Mouse (Mus musculus) CD4-positive helper T cell, adult 2 months (primary cell): ENCODE measurements around the gene Ssh2.

Experiments
- DNase-seq: peaks from one replicate; pipeline ENCODE4 v3.0.0-alpha.2; 2012; ENCODE audit warnings: low read depth, missing footprints, low spot score

The Ssh2 gene

DNA sequence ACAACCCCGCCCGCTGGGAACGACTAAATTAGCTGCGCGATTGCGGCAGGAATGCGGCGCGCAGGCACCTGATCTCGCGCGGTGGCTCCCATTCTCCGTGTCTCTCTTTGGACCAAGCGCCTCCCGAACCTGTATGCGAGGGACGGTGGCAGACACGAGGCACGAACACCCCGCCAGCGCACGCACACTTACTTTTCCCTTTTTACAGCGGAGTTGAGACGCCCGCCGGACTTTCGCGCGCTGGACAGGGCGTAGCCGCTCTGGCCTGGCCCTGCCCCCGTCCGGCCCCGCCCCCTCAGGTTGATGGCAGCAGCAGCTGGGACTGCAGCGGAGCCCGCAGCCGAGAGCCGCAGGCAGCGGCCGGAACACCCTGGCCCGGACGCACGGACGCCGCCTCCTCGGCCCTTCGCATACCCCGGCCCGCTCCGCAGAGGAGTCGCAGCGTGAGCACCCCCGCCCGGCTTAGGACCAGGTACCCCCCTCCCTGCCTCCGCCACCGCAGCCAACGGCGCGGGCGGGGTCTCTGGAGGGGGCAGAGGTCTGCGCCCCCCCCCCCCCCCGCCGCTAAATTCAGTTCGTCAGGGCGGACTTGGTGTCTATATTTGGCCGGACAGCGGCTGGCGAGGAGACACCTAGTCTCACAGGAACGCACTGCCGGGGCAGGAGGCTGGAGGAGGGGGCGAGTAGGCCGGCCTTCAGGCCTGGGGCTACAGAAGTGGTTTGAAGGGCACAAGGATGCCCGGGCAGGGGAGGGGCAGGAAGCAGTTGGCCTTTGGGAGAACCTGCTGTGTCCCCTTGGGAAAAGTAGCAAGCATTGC is 246.4 kb downstream of the Ssh2 start, which contains the start of gene Coro6:
Gene Coro6 (plus strand): TSS at position 129 of the 818 bp plus-strand sequence.
- DNase-seq = peak; percentile 44

DNA sequence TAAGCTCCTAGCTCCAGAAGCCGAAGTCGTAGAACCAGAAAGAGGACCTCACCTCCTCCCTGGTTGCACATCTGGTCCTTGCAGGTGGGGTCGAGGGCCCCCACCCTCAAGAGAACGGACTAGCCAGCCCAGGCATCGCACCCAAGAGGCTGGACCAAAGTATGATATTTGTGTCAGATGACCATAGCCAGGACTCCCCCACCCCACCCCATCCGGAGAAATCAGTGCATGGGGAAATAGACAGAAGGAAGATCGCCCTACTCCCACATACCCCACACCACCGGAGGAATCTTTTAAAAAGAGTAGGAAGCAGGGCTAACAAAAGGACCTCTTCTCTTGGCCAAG is 247.0 kb downstream of the Ssh2 start:
- DNase-seq = no peak

DNA sequence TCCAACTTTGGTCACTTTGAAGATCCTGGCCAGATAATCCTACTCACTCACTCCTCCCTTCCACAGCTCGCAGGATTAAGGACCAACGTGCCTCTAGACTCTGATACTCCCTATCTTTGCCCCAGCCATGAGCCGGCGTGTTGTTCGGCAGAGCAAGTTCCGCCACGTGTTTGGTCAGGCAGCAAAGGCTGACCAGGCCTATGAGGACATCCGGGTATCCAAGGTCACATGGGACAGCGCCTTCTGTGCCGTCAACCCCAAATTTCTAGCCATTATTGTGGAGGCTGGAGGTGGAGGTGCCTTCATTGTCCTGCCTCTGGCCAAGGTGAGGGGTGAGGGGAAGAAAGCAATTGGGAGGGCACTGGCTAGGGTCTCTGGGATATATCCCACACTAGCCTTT is 247.7 kb downstream of the Ssh2 start:
- no peak for DNase-seq

DNA sequence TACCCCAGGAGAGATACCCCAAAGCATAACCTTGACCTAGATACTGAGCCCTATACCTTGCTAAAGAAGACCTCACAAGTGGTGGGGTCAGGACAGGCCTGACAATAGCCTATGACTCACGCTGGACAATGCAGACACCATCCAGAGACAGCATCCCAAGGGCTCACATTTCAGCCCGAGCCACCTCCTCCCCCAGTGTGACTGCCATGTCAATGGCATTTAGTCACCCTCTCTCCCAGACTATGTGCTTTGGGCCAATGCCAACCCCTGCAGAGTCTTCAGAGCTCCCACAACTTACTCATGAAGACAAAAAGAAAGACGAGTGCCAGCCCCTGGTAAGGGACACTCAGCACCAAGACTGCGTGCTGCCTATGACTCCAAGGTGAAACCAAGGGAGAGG is 248.6 kb downstream of the Ssh2 start:
- DNase-seq = no peak

DNA sequence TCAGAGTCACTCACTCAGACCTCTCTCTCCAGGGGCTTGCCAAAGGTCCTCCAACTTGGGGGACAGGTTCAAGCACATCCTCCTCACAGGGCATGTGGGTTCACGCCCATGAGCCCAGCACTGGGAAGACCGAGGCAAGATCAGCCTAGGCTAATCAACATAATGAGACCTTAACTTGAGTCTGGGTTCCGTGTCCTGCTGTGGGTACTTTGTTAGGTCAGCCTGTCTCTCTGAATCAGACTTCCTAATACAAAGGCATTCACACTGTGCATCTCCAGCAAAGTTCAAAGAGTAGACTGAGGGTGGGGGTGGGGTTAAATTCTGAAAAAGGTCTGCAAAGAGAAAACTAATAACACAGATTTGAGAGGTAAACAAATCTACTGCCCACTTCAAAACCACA is 249.0 kb downstream of the Ssh2 start:
- DNase-seq = no peak

DNA sequence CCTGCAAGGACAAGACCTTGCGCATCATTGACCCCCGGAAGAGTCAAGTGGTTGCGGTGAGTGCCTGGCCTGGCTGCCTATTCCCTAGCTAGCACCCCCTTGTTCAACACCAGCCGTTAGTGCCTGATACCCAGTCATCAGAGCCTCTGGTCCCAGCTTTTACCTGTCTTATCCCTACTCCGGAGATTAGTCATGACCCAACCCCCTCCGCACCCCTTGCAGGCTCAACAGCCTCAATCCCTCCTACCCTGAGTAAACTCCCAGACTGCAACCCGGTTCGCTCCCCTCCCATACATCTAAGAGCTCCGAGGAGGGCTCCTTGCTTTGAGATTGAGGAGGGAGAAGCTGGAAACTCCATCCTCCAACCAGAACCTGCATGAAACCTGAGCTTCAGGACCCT is 250.5 kb downstream of the Ssh2 start:
- DNase-seq = no peak

DNA sequence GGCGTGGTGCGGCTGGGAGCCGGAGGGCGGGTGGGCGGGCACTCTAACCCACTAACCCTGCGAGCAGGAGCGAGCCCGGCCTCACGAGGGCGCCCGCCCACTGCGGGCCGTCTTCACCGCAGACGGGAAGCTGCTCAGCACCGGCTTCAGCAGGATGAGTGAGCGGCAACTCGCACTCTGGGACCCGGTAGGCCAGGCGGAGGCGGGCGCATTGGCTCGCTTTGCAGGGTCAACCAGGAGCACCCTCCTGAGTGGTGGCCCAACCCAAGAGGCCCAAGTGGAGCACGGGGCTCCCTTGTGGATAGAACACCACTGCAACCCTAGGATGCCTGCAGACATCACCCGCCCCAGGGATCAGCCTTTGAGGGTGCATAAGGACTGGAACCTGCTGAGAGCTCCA is 251.1 kb downstream of the Ssh2 start:
- DNase-seq = peak; percentile 88

DNA sequence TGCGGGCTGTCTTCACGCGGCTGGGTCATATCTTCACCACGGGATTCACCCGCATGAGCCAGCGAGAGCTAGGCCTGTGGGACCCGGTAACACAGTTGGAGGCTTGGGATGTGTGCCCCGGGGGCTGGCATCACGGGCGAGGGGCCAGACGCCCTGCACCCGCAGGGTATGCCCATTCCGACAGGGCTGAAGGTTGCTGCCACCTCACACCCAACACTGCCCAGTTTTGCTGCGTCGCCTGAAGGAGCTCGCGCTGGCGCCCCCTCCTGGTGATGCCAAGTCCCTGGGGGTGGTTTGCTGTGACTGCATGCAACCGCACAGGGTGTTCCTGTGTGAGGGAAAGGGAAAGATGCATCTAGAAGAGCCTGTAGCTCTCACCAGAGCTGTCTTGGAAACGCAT is 251.7 kb downstream of the Ssh2 start:
- DNase-seq = peak; percentile 85

DNA sequence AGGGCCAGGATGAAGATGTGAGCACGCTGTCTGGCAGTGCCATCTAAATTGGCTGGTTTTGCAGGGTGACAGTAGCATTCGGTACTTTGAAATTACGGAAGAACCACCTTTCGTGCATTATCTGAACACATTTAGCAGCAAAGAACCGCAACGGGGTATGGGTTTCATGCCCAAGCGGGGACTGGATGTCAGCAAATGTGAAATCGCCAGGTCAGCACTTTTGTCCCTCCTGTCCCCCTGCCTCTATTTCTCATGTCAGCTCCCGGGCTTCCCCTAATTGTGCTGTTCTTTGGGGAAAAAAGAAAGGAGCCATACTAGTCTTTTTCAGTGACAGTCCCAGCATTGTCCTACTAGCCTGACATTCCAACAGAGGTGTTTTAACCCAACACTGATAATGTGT is 252.3 kb downstream of the Ssh2 start:
- no peak for DNase-seq

DNA sequence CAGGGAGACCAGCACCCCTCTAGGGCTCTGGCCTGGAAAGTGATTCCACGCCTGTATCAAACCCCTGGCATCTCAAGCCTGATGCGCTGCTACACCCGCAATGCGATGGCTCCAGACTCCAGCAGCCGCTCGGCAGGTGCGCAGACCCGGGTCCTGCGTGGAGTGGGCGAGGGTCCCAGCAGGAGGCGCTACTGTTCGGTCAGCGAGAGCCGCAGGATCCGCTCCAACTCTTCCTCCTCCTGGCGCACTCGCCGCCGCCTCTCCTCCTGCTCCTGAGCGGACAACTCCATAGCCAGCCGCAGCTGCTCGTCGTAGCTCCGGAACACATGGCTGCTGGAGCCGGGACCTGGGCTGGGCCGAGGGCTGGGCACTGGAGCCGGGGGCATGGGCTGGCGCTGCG is 255.3 kb downstream of the Ssh2 start:
- no peak for DNase-seq

DNA sequence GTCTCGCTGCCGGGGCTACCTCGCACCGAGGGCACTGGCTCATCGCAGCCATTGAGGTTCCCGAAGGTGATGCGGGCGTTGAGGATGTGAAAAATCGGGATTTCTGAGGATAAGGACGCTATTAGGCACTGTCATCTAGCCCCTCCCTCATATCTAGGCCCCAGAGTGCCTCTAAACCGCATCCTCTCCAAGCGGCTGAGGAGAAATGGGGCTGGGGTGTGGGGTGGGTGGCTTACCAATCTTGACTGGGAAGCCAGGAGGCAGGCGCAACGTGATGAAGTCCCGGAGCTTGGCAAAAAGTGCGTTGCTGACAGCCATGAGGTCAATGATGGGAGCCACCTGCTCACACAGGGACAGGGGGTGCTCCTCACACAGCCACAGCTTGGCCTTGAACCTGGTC is 256.7 kb downstream of the Ssh2 start:
- no peak for DNase-seq

DNA sequence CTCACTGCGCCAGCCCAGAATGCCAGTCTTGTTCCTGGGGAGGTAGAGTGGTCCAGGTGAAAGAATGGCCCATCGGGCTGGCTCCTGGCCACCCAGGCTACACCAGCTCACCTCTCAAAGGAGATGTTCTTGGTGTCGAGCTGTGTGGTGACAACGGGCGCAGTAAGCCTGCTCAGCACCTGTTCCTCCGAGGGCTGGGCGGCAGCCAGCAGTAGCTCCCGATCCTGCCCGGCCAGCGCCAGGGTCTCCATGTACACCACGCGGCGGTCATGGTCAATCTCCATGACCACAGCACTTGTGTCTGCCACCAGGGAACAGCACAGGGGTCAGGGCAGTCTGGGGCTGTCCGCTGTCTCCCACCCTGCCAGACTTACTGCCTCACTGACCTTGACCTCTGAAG is 260.1 kb downstream of the Ssh2 start:
- DNase-seq = no peak

DNA sequence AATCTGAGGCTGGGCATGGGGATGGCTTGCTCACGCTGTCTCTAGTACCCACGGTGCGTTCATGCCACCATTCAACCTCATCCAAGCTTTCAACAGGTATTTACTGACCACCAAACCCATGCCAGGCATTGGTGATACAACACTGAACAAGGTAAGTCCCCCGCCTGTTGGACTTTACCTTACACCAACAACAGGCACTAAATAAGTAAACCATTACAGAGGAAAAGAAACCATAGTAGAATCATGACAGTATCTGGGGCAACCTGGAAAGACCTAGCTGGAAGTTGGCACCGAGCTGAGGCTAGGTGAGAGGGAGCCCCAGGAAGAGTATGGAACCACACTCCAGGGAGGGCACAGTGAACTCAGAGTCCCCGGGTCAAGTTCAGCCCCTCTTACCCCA is 260.8 kb downstream of the Ssh2 start:
- no peak for DNase-seq

DNA sequence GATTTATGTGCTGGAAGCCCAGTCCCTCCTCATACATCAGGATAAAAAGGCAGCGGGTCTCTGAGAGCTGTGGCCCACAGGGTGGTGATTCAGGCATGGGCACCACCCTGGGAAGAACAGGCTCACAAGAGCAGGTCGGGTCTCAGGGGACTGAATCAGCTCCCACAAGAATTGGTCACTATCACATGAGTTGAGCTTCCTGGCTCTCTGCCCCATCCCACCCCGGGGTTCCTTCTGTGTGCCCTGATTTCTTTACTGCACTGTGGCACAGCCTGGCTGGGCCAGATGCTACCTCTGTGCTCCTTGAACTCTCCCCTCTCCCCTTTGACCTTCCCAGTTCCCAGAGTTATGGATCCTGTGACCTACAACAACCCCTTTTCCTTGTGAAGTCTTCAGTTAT is 267.0 kb downstream of the Ssh2 start:
- DNase-seq = no peak

DNA sequence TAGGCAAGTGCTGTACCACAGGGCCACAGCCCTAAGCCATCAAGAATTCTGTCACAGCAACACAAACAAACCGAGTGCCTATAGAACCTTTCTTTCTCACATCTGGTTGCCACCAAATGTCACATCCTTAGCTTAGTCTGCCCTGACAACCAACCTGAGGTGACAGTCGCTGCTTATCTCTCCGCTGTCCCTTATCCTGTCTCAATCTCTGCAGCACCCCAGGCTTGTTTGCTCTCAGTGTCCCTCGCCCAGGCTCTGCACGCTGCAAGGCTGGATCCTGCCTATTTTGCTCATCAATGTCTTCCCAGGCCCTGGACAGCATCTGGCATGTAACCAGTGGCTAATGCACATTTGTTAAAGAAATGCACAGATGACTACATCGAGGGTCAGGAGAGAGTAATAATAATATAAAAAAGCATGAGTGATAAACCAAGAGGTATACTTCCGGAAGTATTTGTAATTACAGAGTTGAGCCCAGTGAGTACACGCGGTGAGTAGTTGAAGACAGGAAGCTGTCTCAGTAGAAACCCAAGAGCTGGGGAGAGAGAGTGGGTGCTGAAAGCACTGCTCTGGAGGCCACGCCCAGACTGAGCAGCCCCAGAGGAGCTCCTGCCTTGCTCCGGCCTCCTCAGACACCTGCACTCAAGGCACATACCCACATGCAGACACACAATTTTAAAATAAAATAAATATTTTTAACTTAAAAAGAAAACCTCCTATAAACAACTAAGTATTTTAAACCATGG is 267.6 kb downstream of the Ssh2 start:
- peak; percentile 85 for DNase-seq

DNA sequence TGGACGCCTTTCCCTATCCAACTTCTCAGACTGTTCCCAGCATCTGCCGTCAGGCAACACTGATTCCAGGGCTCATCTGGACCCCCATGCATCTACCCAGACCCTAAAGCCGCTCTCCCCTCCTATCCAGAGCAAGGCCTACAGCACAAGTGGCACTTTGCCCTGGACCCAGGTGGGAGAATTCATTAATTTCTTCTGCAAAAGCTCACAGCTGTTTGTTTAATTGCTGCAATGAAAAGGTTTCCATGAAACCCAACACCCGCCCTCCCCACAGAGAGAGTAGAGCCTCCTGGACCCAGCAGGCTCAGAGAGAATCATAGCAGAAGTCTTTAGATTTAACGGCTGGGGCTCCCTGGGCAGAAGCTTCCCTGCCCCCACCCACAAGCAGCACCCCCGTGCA is 269.1 kb downstream of the Ssh2 start:
- DNase-seq = no peak

DNA sequence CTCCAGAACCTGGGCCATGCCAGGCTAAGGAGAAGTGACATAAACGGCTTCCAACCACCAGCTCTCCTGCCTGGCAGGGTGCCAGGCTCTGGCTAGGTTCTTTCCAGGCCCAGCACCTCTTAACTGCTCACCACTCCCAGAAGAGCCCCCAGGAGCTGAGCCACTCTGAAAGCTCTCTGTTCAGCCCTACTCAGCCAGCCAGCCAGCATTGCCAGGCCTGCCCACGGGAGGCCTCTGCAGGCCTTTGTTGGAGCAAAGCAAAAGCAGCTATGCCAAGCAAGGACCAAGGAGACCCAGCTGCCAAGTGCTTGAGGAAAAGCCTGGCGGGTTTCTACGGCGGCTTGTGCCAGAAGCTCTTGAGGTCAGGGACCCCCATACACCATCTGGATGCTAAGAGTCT is 270.7 kb downstream of the Ssh2 start:
- DNase-seq = no peak

DNA sequence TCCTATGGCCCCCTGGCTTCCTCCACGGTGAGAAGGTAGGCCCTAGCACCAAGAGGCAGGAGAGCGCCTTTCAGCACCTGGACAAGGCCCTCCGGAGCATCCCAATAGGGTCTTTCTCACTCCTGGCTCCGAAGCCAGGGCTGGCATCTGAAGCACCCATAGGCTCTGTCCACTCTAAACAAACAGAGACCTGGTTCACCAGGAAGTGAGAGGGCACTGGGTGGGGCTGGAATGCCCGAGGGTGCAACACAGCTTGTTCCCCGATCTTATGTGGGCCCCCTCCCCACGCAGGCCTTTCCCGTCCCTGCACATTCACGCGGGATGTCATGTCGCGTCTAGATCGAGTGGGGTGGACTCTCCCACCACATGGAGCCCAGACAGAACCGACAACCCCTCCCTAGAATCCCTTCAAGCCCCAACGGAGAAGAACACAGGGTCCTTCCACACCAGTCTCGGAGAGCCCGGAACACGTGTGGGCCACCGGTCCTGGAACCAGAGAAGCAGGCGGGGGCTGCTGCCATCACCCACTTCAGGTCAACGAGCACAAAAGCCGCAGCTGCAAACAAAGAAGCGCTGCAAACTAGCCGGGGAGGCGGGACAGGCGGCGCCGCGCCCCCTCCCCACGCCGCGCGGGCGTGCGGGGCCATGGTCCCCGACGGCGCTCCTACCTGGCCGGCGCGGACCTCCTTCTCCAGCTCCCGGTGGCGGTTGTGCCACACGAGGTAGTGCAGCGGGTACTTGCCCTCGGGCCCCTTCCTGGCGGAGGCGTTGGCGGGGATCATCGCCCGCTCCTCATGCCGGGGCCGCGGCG is 272.9 kb downstream of the Ssh2 start:
- peak; percentile 36 for DNase-seq

DNA sequence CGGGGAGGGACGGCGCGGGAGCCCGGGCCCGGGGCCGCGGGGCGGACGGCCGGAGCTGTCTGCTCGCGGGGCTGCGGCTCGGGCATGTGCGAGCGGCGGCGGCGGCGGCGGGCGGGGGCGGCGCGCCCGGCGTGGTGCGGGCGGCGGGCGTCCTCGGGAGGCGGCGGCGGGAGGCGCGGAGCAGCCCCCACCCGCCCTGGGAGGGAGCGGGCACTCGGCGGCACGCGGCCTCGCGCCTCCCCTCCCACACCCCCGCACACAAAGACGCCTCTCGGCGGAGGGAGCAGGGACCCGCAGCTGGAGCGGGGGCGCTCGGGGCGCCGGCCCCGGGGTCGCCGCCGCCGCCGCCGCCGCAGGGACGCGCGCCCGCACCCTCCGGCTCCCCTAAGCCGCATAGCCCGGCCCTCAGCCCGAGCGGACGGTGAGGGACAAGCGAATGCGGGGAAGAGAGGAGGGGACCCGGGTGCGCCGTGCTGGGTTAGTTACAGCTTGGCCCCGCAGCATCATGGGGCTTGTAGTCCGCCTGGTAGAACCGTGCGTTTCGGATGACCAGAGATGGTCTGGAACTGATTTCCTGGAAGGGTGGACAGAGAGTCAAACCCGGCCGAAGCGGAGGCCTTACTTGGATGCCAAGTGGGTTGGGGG is 273.6 kb downstream of the Ssh2 start, which contains the start of gene Ankrd13b:
Gene Ankrd13b (minus strand): TSS at position 88 of the 645 bp plus-strand sequence.
- peak; percentile 48 for DNase-seq

DNA sequence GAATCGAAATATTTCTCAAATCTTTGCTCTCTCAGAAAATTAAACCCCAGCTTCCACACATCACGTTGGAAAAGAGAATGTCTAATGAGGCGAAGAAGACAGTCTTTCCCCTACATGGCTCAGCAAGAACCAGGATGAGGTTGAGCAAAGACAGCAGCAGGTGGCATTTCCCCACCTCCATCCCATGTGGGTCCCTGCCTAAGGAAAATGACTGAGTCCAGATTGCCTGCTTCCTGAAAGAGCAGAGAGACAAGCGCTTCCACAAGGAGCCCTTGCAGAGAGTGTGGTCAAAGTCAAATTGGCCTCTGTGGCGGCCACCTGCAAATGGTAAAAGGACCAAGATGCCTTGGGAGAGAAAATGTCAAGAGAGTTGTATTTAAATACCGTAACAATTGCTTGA is 274.4 kb downstream of the Ssh2 start:
- no peak for DNase-seq

DNA sequence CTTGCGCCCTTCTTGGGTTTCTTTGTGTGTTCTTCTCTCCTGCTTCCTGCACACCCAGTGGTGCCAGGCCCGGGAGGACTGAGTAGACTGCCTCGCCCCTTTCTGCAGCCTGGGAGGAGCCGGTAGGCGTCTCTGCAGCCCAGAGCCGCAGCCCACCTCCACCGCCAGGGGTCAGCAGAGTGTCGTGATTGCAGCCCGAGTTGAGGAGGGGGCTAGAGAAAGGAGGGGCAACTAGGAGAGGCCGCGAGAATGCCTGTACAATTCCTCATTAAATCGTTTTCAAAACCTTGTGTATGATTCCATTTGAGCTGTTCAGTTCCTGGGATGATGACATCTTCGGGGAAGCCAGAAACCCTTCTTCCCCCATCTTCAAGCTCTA is 275.0 kb downstream of the Ssh2 start:
- peak; percentile 87 for DNase-seq
